Mouse (Mus musculus) embryonic stem cell, embryonic (primary cell): ENCODE measurements around the gene Gm38392.
"Not testable (repeated sequence)": the region's sequence is repeated elsewhere in the genome, so short reads cannot be mapped to it uniquely, and the experiment has no call there.

Experiments used
- CTCF ChIA-PET, 4 experiments: fragments of 300-600 bp in 2 of 4; fragments of 350-600 bp in 2 of 4; sonication (Branson Sonifier 250); formaldehyde crosslinking; loops; one replicate each; lab custom pipeline; 2022; ENCODE audit warnings: inconsistent platforms in 2 of 4; lab: Charles Lee
- POLR2A ChIA-PET, 4 experiments: fragments of 300-600 bp in 2 of 4; fragments of 350-600 bp in 2 of 4; sonication (Branson Sonifier 250); formaldehyde crosslinking; loops; one replicate each; lab custom pipeline; 2022; ENCODE audit warnings: antibody characterized with exemption in 4 of 4, inconsistent platforms in 1 of 4; lab: Charles Lee

Gm38392 gene

GRCm38 (mm10) chr3:88287110-88287509, at the start of gene Gm38392:
Gene Gm38392, minus strand, starts transcription at chr3:88287210.
- ChIA-PET POLR2A (interaction anchor here in 3 of 4 experiments (1.1 to 12.8 kb wide), 13 partner anchors 10 to 284 kb away, joined by 3 to 237 read pairs (median 6); partner anchors contain the start of genes Cct3 (in 3 of the 3), Tsacc (in 3 of the 3), Glmp (in 1 of the 3) and Lmna (in 1 of the 3)), CTCF (interaction anchor here in 3 of 4 experiments (1.4 to 2.0 kb wide), 5 partner anchors 10 to 45 kb away, joined by 3 to 6 read pairs (median 5); partner anchors contain the start of genes Cct3 (in 1 of the 3) and Tsacc (in 1 of the 3))

- ChIA-PET CTCF (interaction anchor here (0.5 to 2.0 kb wide), 14 partner anchors 10 to 267 kb away, joined by 3 to 6 read pairs (median 3); partner anchors contain the start of genes Pmf1 (in 1 of the 4) and Tsacc (in 1 of the 4)), POLR2A (interaction anchor here (0.5 to 32.7 kb wide), 205 partner anchors 8 to 586 kb away, joined by 3 to 943 read pairs (median 5); partner anchors contain the start of genes Cct3 (in 4 of the 4), Glmp (in 4 of the 4), Pmf1 (in 4 of the 4) and Tsacc (in 4 of the 4))
Measured at GRCm38 (mm10) chr3:88336058-88337013, 49.3 kb upstream of the Gm38392 start, which contains the start of the genes Tmem79 and Smg5. Gene Tmem79, minus strand, starts transcription at chr3:88336148. Gene Smg5, plus strand, starts transcription at chr3:88336260.

- CTCF ChIA-PET, result interaction anchor here in 3 of 4 experiments (0.6 to 2.0 kb wide), 10 partner anchors 9 to 268 kb away, joined by 3 to 6 read pairs (median 3); partner anchors contain the start of gene Pmf1 (in 1 of the 3)
Measured at GRCm38 (mm10) chr3:88335436-88336053, 48.5 kb upstream of the Gm38392 start.

GRCm38 (mm10) chr3:88334902-88335435, 48.0 kb upstream of the Gm38392 start:
- CTCF ChIA-PET, result interaction anchor here in 3 of 4 experiments (0.8 to 2.0 kb wide), 6 partner anchors 42 to 269 kb away, joined by 3 to 6 read pairs (median 4); no protein-coding TSS in a partner anchor
- POLR2A ChIA-PET, result interaction anchor here (0.6 to 32.7 kb wide), 125 partner anchors 8 to 1143 kb away, joined by 3 to 943 read pairs (median 6); partner anchors contain the start of genes Glmp (in 4 of the 4), Cct3 (in 3 of the 4), Paqr6 (in 3 of the 4) and Pmf1 (in 3 of the 4)

More at GRCm38 (mm10) chr3:88335436-88336053, 48.5 kb upstream of the Gm38392 start:
- POLR2A ChIA-PET, result interaction anchor here (0.6 to 32.7 kb wide), 180 partner anchors 7 to 1142 kb away, joined by 3 to 943 read pairs (median 5); partner anchors contain the start of genes Cct3 (in 4 of the 4), Glmp (in 4 of the 4), Pmf1 (in 4 of the 4) and Tsacc (in 4 of the 4)

- POLR2A ChIA-PET, result interaction anchor here (0.6 to 32.7 kb wide), 55 partner anchors 8 to 283 kb away, joined by 3 to 943 read pairs (median 5); partner anchors contain the start of genes Glmp (in 4 of the 4), Cct3 (in 3 of the 4), Tsacc (in 3 of the 4) and Paqr6 (in 2 of the 4)
- CTCF ChIA-PET, result interaction anchor here in 3 of 4 experiments (0.8 to 1.6 kb wide), 3 partner anchors 42 to 150 kb away, joined by 3 to 6 read pairs (median 3); no protein-coding TSS in a partner anchor
Measured at GRCm38 (mm10) chr3:88334029-88334658, 47.1 kb upstream of the Gm38392 start.

- POLR2A ChIA-PET, result interaction anchor here in 3 of 4 experiments (0.6 to 32.7 kb wide), 17 partner anchors 9 to 1477 kb away, joined by 3 to 943 read pairs (median 4); partner anchors contain the start of genes Cct3 (in 2 of the 3), Tsacc (in 2 of the 3), Glmp (in 1 of the 3) and Paqr6 (in 1 of the 3)
Measured at GRCm38 (mm10) chr3:88331282-88331681, 44.3 kb upstream of the Gm38392 start.

GRCm38 (mm10) chr3:88328956-88329355, 41.9 kb upstream of the Gm38392 start:
- ChIA-PET CTCF (interaction anchor here in 2 of 4 experiments (0.6 to 1.0 kb wide), 4 partner anchors 31 to 154 kb away, joined by 3 read pairs; no protein-coding TSS in a partner anchor), POLR2A (interaction anchor here (0.6 to 19.7 kb wide), 12 partner anchors 8 to 52 kb away, joined by 3 to 804 read pairs (median 6); partner anchors contain the start of genes Cct3 (in 2 of the 4), Smg5 (in 2 of the 4), Tmem79 (in 2 of the 4) and Tsacc (in 2 of the 4))

More at GRCm38 (mm10) chr3:88331282-88331681, 44.3 kb upstream of the Gm38392 start:
- CTCF ChIA-PET, result interaction anchor here (0.6 to 1.9 kb wide), 12 partner anchors 11 to 1392 kb away, joined by 3 to 7 read pairs (median 4); partner anchors contain the start of gene Lmna (in 1 of the 4)

- POLR2A ChIA-PET, result interaction anchor here (0.6 to 19.7 kb wide), 45 partner anchors 9 to 1099 kb away, joined by 3 to 804 read pairs (median 4); partner anchors contain the start of genes Cct3 (in 4 of the 4), Smg5 (in 4 of the 4), Tmem79 (in 4 of the 4) and Tsacc (in 4 of the 4)
- CTCF ChIA-PET, result interaction anchor here in 1 of 4 experiments (0.6 kb wide), 1 partner anchor 175 kb away, joined by 4 read pairs; no protein-coding TSS in a partner anchor
Measured at GRCm38 (mm10) chr3:88324951-88325405, 38.0 kb upstream of the Gm38392 start, which contains the start of gene Glmp. Gene Glmp, plus strand, starts transcription at chr3:88325023.

GRCm38 (mm10) chr3:88299172-88299571, 12.2 kb upstream of the Gm38392 start:
- POLR2A ChIA-PET, result interaction anchor here (0.7 to 7.1 kb wide), 14 partner anchors 14 to 196 kb away, joined by 3 to 172 read pairs (median 4); partner anchors contain the start of genes Smg5 (in 3 of the 4), Tmem79 (in 3 of the 4), Gm38392 (in 2 of the 4) and Glmp (in 1 of the 4)
- CTCF ChIA-PET, result interaction anchor here in 1 of 4 experiments (0.5 kb wide), 1 partner anchor 61 kb away, joined by 3 read pairs; no protein-coding TSS in a partner anchor

GRCm38 (mm10) chr3:88297321-88297851, 10.4 kb upstream of the Gm38392 start:
- ChIA-PET CTCF (interaction anchor here in 3 of 4 experiments (0.6 to 1.6 kb wide), 10 partner anchors 11 to 258 kb away, joined by 3 to 5 read pairs (median 3); no protein-coding TSS in a partner anchor), POLR2A (interaction anchor here (0.6 to 7.1 kb wide), 78 partner anchors 9 to 412 kb away, joined by 3 to 172 read pairs (median 6); partner anchors contain the start of genes Smg5 (in 4 of the 4), Tmem79 (in 4 of the 4), Glmp (in 3 of the 4) and Gm38392 (in 3 of the 4))

- POLR2A ChIA-PET, result interaction anchor here (0.6 to 7.1 kb wide), 95 partner anchors 8 to 411 kb away, joined by 3 to 172 read pairs (median 5); partner anchors contain the start of genes Smg5 (in 4 of the 4), Tmem79 (in 4 of the 4), Glmp (in 3 of the 4) and Gm38392 (in 3 of the 4)
Measured at GRCm38 (mm10) chr3:88296561-88297318, 9.7 kb upstream of the Gm38392 start, which contains the start of the genes Tsacc and Cct3. Gene Tsacc, minus strand, starts transcription at chr3:88296999. Gene Cct3, plus strand, starts transcription at chr3:88297116.

GRCm38 (mm10) chr3:88296110-88296560, 9.1 kb upstream of the Gm38392 start:
- CTCF ChIA-PET, result interaction anchor here (0.6 to 1.3 kb wide), 10 partner anchors 9 to 259 kb away, joined by 3 to 5 read pairs (median 3); partner anchors contain the start of gene Gm38392 (in 1 of the 4)
- POLR2A ChIA-PET, result interaction anchor here (0.7 to 7.1 kb wide), 82 partner anchors 9 to 411 kb away, joined by 3 to 172 read pairs (median 5); partner anchors contain the start of genes Smg5 (in 4 of the 4), Tmem79 (in 4 of the 4), Glmp (in 3 of the 4) and Gm38392 (in 3 of the 4)

More at GRCm38 (mm10) chr3:88296561-88297318, 9.7 kb upstream of the Gm38392 start, which contains the start of the genes Tsacc and Cct3:
- CTCF ChIA-PET, result interaction anchor here (0.6 to 1.6 kb wide), 15 partner anchors 9 to 258 kb away, joined by 3 to 5 read pairs (median 3); partner anchors contain the start of gene Gm38392 (in 1 of the 4)

- CTCF ChIA-PET, result interaction anchor here in 1 of 4 experiments (1.0 kb wide), 1 partner anchor 23 kb away, joined by 3 read pairs; no protein-coding TSS in a partner anchor
- POLR2A ChIA-PET, result not testable (repeated sequence)
Measured at GRCm38 (mm10) chr3:88295272-88295671, 8.3 kb upstream of the Gm38392 start.
